Comparison of ENCODE assay signal across 12 mouse cellular contexts in the genomic region with DNA sequence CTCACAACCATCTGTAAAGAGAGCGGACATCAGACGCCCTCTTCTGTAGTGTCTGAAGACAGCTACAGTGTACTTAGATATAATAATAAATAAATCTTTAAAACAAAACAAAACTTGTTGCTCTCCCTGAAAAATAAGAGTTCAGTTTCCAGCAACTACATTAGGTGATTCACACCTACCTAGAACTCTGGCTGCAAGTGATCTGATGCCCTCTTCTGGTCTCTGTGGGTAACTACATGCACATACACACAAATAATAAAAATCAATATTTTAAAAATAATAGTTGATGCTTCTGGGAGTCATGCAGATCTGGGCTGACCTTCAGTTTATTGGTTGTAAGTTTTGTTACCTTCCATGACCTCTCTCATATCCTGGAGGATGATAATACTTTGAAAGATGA. TPM values are rescaled to one million over a fixed set of nuclear protein-coding genes. Genes with fewer than 3 reads are reported as not detected.
A peak's percentile ranks its signal among the peaks of the same experiment; 100 is the strongest.
DNase-seq lines count a peak whose midpoint lies in the region; ATAC-seq and TF ChIP-seq lines count a peak whose summit lies in the region.
"Had no signal": no experiment of that assay in that cellular context is flagged by ENCODE, and none has a peak within 500 bp of the region (broad histone marks: within the 10 kb centered on the region; RNA-seq: fewer than 3 reads in every experiment).

No protein-coding gene starts in this region.

- no peak overlapping the region for H3K27ac ChIP-seq in forebrain, embryonic 10.5 days
- no peak overlapping the region for H3K27ac ChIP-seq in forebrain, embryonic 12.5 days
- H3K27ac ChIP-seq in limb, embryonic 14.5 days (replicated peaks; ENCODE audit: low read depth, low read length): no peak overlapping the region
- no peak overlapping the region for H3K27ac ChIP-seq in limb, embryonic 10.5 days

- 77% methylated on average over 2 of the region's 2 CpGs for WGBS in forebrain, embryonic 10.5 days
- WGBS in forebrain, embryonic 12.5 days: 67% methylated on average over 2 of the region's 2 CpGs
- WGBS in limb, embryonic 14.5 days: 80% methylated on average over 2 of the region's 2 CpGs
- 78% methylated on average over 2 of the region's 2 CpGs for WGBS in limb, embryonic 10.5 days

- TF ChIP-seq POLR2A in limb, embryonic 14.5 days (IDR thresholded peaks at IDR 0.05; ENCODE audit: borderline replicate concordance, extremely low read depth, insufficient read depth, insufficient read length): no peak

- DNase-seq in forebrain, embryonic 10.5 days (ENCODE audit: extremely low spot score, low spot score): no peak
- peak; percentile 14 for DNase-seq in limb, embryonic 14.5 days (ENCODE audit: low spot score)
- no peak for DNase-seq in limb, embryonic 10.5 days (ENCODE audit: low spot score)
- peak; percentile 60 for DNase-seq in R1 (ENCODE audit: low read depth, low spot score)
- no peak for DNase-seq in gastrocnemius, postnatal 14 days
- DNase-seq: thymus, postnatal 14 days had no signal

- H3K4me2 ChIP-seq in forebrain, embryonic 12.5 days: no peak overlapping the region
- no peak overlapping the region for H3K4me2 ChIP-seq in limb, embryonic 14.5 days (replicated peaks; ENCODE audit: low read depth, low read length, severe bottlenecking)
- H3K4me2 ChIP-seq: midbrain, embryonic 11.5 days had no signal

- no peaks in the 10 kb centered on the region for H3K27me3 ChIP-seq in forebrain, embryonic 10.5 days (ENCODE audit: poor library complexity, severe bottlenecking)
- H3K27me3 ChIP-seq in forebrain, embryonic 12.5 days: no peaks in the 10 kb centered on the region
- no peaks in the 10 kb centered on the region for H3K27me3 ChIP-seq in limb, embryonic 14.5 days (ENCODE audit: control insufficient read depth, insufficient read depth, low read length)
- H3K27me3 ChIP-seq in limb, embryonic 10.5 days (ENCODE audit: low read depth, poor library complexity, severe bottlenecking): no peaks in the 10 kb centered on the region

- intact Hi-C loops in gastrocnemius, postnatal 14 days (cut with DNase I; ENCODE audit: low total_unique reads): loop anchor here (10.0 kb wide), 2 partner anchors 69 to 129 kb away; a partner anchor contains a TSS

- no peak overlapping the region for H3K9ac ChIP-seq in forebrain, embryonic 12.5 days
- no peak overlapping the region for H3K9ac ChIP-seq in limb, embryonic 14.5 days (ENCODE audit: low read depth, low read length, severe bottlenecking)

- peak overlapping the region; percentile 96; the same call in 1 of the 2 replicates for H3K4me3 ChIP-seq in forebrain, embryonic 10.5 days
- no peak overlapping the region for H3K4me3 ChIP-seq in forebrain, embryonic 12.5 days (replicated peaks)
- H3K4me3 ChIP-seq in limb, embryonic 14.5 days (replicated peaks; ENCODE audit: low read length): no peak overlapping the region
- H3K4me3 ChIP-seq in limb, embryonic 10.5 days: no peak overlapping the region

- H3K9me3 ChIP-seq in forebrain, embryonic 10.5 days: no peaks in the 10 kb centered on the region
- no peaks in the 10 kb centered on the region for H3K9me3 ChIP-seq in forebrain, embryonic 12.5 days
- H3K9me3 ChIP-seq in limb, embryonic 14.5 days (ENCODE audit: control insufficient read depth, low read length): no peaks in the 10 kb centered on the region
- H3K9me3 ChIP-seq in limb, embryonic 10.5 days (replicated peaks): no peaks in the 10 kb centered on the region
- H3K9me3 ChIP-seq: G1E had no signal

- peaks cover 61% of the 10 kb centered on the region for H3K36me3 ChIP-seq in forebrain, embryonic 10.5 days (replicated peaks)
- peaks cover 28% of the 10 kb centered on the region for H3K36me3 ChIP-seq in forebrain, embryonic 12.5 days (replicated peaks)
- H3K36me3 ChIP-seq in limb, embryonic 14.5 days (ENCODE audit: control insufficient read depth, insufficient read depth, low read length): peaks cover 28% of the 10 kb centered on the region
- H3K36me3 ChIP-seq in limb, embryonic 10.5 days: peaks cover 50% of the 10 kb centered on the region

- ATAC-seq in forebrain, embryonic 12.5 days (ENCODE audit: low FRiP score): no peak
- ATAC-seq in limb, embryonic 14.5 days (ENCODE audit: low FRiP score, low read depth): no peak
- ATAC-seq in megakaryocyte progenitor cell, adult 5-6 weeks (replicated peaks; ENCODE audit: poor library complexity): peak; percentile 47
- ATAC-seq in inflammation-experienced regulatory T-cells, adult 6 months: no peak

- H3K4me1 ChIP-seq in forebrain, embryonic 10.5 days: peaks cover 26% of the 10 kb centered on the region
- peaks cover 28% of the 10 kb centered on the region for H3K4me1 ChIP-seq in forebrain, embryonic 12.5 days
- H3K4me1 ChIP-seq in limb, embryonic 14.5 days (ENCODE audit: control insufficient read depth, insufficient read depth, low read length): peaks cover 8% of the 10 kb centered on the region
- peaks cover 16% of the 10 kb centered on the region for H3K4me1 ChIP-seq in limb, embryonic 10.5 days

RNA-seq across cellular contexts. Expression of a gene that starts 2.6 kb away (rescaled TPM):
- 363 and 375 TPM in 2 replicates for polyA plus RNA-seq in forebrain, embryonic 10.5 days (2016; fragmentation: Nextera tagmentation; extraction: Ambion mirVana)
- polyA plus RNA-seq in forebrain, embryonic 12.5 days (2016; fragmentation: Nextera tagmentation; extraction: Ambion mirVana): 226 and 238 TPM in 2 replicates
- polyA plus RNA-seq in limb, embryonic 14.5 days (2012; rRNA removed): 186 and 233 TPM in 2 replicates
- 170 and 178 TPM in 2 replicates for polyA plus RNA-seq in limb, embryonic 14.5 days (2014; fragmentation: Nextera tagmentation; extraction: Ambion mirVana)
- 320 and 365 TPM in 2 replicates for polyA plus RNA-seq in limb, embryonic 10.5 days (2016; fragmentation: Nextera tagmentation; extraction: Ambion mirVana)
- 187 and 253 TPM in 2 replicates for total RNA-seq in megakaryocyte progenitor cell, adult 5-6 weeks (2015)
- total RNA-seq in megakaryocyte progenitor cell, adult 5-6 weeks (2017): 71.7 and 78.0 TPM in 2 replicates
- polyA plus RNA-seq in inflammation-experienced regulatory T-cells, adult 6 months (2017; shearing (Covaris generic)): 10 to 100 TPM; 37.7 to 67.4 (median 40.0) TPM
- 10 to 100 TPM; 19.5 to 20.1 TPM for total RNA-seq in gastrocnemius, postnatal 14 days (2021)

RNA-seq across cellular contexts. Expression of a gene that starts 11.7 kb away (rescaled TPM):
- 1.1 TPM in 2 replicates for polyA plus RNA-seq in forebrain, embryonic 10.5 days (2016; fragmentation: Nextera tagmentation; extraction: Ambion mirVana)
- polyA plus RNA-seq in forebrain, embryonic 12.5 days (2016; fragmentation: Nextera tagmentation; extraction: Ambion mirVana): 1.2 and 1.3 TPM in 2 replicates
- polyA plus RNA-seq in limb, embryonic 14.5 days (2012; rRNA removed): 0.44 and 0.47 TPM in 2 replicates
- polyA plus RNA-seq in limb, embryonic 14.5 days (2014; fragmentation: Nextera tagmentation; extraction: Ambion mirVana): 0.85 and 1.4 TPM in 2 replicates
- polyA plus RNA-seq in limb, embryonic 10.5 days (2016; fragmentation: Nextera tagmentation; extraction: Ambion mirVana): 0.58 and 0.85 TPM in 2 replicates
- not detected in 2 replicates for total RNA-seq in megakaryocyte progenitor cell, adult 5-6 weeks (2015)
- not detected in 2 replicates for total RNA-seq in megakaryocyte progenitor cell, adult 5-6 weeks (2017)
- not detected for polyA plus RNA-seq in inflammation-experienced regulatory T-cells, adult 6 months (2017; shearing (Covaris generic))
- 10 to 100 TPM; 11.6 to 14.8 TPM for total RNA-seq in gastrocnemius, postnatal 14 days (2021)
- polyA plus RNA-seq: G1E had no signal

RNA-seq across cellular contexts. Expression of a gene that starts 12.3 kb away (rescaled TPM):
- 0.94 and 2.1 TPM in 2 replicates for polyA plus RNA-seq in forebrain, embryonic 10.5 days (2016; fragmentation: Nextera tagmentation; extraction: Ambion mirVana)
- polyA plus RNA-seq in forebrain, embryonic 12.5 days (2016; fragmentation: Nextera tagmentation; extraction: Ambion mirVana): 2.0 and 2.3 TPM in 2 replicates
- polyA plus RNA-seq in limb, embryonic 14.5 days (2012; rRNA removed): 6.5 and 7.1 TPM in 2 replicates
- 9.5 and 9.6 TPM in 2 replicates for polyA plus RNA-seq in limb, embryonic 14.5 days (2014; fragmentation: Nextera tagmentation; extraction: Ambion mirVana)
- polyA plus RNA-seq in limb, embryonic 10.5 days (2016; fragmentation: Nextera tagmentation; extraction: Ambion mirVana): 1.1 and 1.4 TPM in 2 replicates
- 8.4 and 14.5 TPM in 2 replicates for total RNA-seq in megakaryocyte progenitor cell, adult 5-6 weeks (2015)
- 20.8 and 29.4 TPM in 2 replicates for total RNA-seq in megakaryocyte progenitor cell, adult 5-6 weeks (2017)
- 1 to 10 TPM in 2 of 3 experiments, under 1 TPM in 1; 0.74 to 2.3 (median 1.1) TPM for polyA plus RNA-seq in inflammation-experienced regulatory T-cells, adult 6 months (2017; shearing (Covaris generic))
- 1 to 10 TPM; 3.8 to 6.8 TPM for total RNA-seq in gastrocnemius, postnatal 14 days (2021)
- total RNA-seq: G1E had no signal

RNA-seq across cellular contexts. Expression of a gene that starts 14.5 kb away (rescaled TPM):
- not detected in 2 replicates for polyA plus RNA-seq in forebrain, embryonic 10.5 days (2016; fragmentation: Nextera tagmentation; extraction: Ambion mirVana)
- polyA plus RNA-seq in forebrain, embryonic 12.5 days (2016; fragmentation: Nextera tagmentation; extraction: Ambion mirVana): not detected in 2 replicates
- polyA plus RNA-seq in limb, embryonic 14.5 days (2012; rRNA removed): not detected in 2 replicates
- polyA plus RNA-seq in limb, embryonic 14.5 days (2014; fragmentation: Nextera tagmentation; extraction: Ambion mirVana): not detected in 2 replicates
- not detected in 2 replicates for polyA plus RNA-seq in limb, embryonic 10.5 days (2016; fragmentation: Nextera tagmentation; extraction: Ambion mirVana)
- total RNA-seq in megakaryocyte progenitor cell, adult 5-6 weeks (2015): not detected in 2 replicates
- not detected in 2 replicates for total RNA-seq in megakaryocyte progenitor cell, adult 5-6 weeks (2017)
- under 1 TPM in 1 of 3 experiments, not detected in 2; 0.94 TPM for polyA plus RNA-seq in inflammation-experienced regulatory T-cells, adult 6 months (2017; shearing (Covaris generic))
- not detected for total RNA-seq in gastrocnemius, postnatal 14 days (2021)
- polyA plus RNA-seq: cerebellum, adult 2 months; G1E; midbrain, embryonic 11.5 days had no signal

RNA-seq across cellular contexts. Expression of a gene that starts 16.6 kb away (rescaled TPM):
- 229 and 234 TPM in 2 replicates for polyA plus RNA-seq in forebrain, embryonic 10.5 days (2016; fragmentation: Nextera tagmentation; extraction: Ambion mirVana)
- 158 and 159 TPM in 2 replicates for polyA plus RNA-seq in forebrain, embryonic 12.5 days (2016; fragmentation: Nextera tagmentation; extraction: Ambion mirVana)
- polyA plus RNA-seq in limb, embryonic 14.5 days (2012; rRNA removed): 163 and 216 TPM in 2 replicates
- 88.3 and 100 TPM in 2 replicates for polyA plus RNA-seq in limb, embryonic 14.5 days (2014; fragmentation: Nextera tagmentation; extraction: Ambion mirVana)
- polyA plus RNA-seq in limb, embryonic 10.5 days (2016; fragmentation: Nextera tagmentation; extraction: Ambion mirVana): 222 and 267 TPM in 2 replicates
- total RNA-seq in megakaryocyte progenitor cell, adult 5-6 weeks (2015): 60.5 and 77.5 TPM in 2 replicates
- 239 and 292 TPM in 2 replicates for total RNA-seq in megakaryocyte progenitor cell, adult 5-6 weeks (2017)
- polyA plus RNA-seq in inflammation-experienced regulatory T-cells, adult 6 months (2017; shearing (Covaris generic)): 10 to 100 TPM; 27.2 to 30.9 (median 30.8) TPM
- 10 to 100 TPM; 26.8 to 29.2 TPM for total RNA-seq in gastrocnemius, postnatal 14 days (2021)

Comparison
In these comparisons a context has a peak if more than half of its experiments do, and no peak if none do; other contexts are left out.
1. DNase-seq: peak in limb, embryonic 14.5 days (single experiment) and R1 (single experiment); none in forebrain, embryonic 10.5 days (single experiment), limb, embryonic 10.5 days (single experiment) and gastrocnemius, postnatal 14 days (single experiment).